Mouse (Mus musculus): ENCODE measurements around the gene Rps19. TPM values are rescaled to one million over a fixed set of nuclear protein-coding genes. Genes with fewer than 3 reads are reported as not detected.

Gene Rps19
- total RNA-seq (2023; ENCODE audit: inconsistent age), result 2,682 to 2,740 TPM (median 2,716 TPM) in 4 replicates

GRCm38 (mm10) chr7:24883896-24884692 is at the start of gene Rps19:
TSS of gene Rps19 (plus strand) at chr7:24884371.

GRCm38 (mm10) chr7:24861913-24862312 is 22.3 kb upstream of the Rps19 start, which contains the start of gene Gm9844:
TSS of gene Gm9844 (plus strand) at chr7:24862213.

GRCm38 (mm10) chr7:24869532-24870165 is 14.5 kb upstream of the Rps19 start, which contains the start of the genes Lypd4 and Dmrtc2:
TSS of gene Lypd4 (minus strand) at chr7:24869941.
TSS of gene Dmrtc2 (plus strand) at chr7:24870057.

GRCm38 (mm10) chr7:24897224-24897623 is 13.1 kb downstream of the Rps19 start, which contains the start of gene Cd79a:
TSS of gene Cd79a (plus strand) at chr7:24897381.

DNA sequence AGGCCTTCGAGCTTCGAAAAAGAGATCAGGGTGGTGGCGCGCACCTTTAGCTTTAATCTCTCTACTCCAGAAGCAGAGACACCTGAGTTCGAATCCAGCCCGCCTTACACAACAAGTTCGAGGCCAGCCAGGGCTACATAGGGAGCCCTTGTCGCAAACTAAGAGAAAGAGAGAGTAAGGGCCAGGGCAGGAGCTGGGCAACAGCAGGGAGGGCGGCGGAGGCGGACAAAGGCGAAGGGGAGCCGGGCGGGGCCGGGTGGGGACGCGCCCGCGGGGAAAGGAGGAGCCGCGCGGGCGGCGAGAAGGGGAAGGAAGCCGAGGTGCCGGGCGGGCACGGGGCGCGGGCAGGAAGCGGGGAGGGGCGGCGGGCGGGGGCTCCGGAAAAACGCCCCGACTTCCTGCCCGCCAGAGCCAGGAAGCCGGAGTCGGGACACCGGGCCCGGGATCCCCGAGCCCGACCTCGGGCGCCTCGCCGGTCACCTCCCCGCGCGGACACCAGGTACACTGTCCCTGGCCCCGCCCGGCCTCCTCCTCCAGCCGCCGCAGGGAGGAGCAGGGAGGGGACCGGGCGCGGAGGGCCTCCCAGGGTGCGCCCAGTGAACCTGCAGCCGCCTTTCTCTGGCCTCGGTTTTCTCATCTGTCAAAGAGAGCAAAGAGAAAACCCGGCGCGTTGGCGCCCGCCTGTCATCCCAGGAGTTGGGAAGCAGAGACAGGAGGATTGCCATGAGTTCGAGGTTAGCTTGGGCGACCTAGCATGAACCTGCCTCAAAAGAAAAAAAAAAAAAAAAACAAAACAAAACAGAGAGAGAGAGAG is 18.7 kb downstream of the Rps19 start, which contains the start of gene Arhgef1:
Gene Arhgef1 (plus strand): TSS at position 283 of the 814 bp plus-strand sequence.

Other genes with a start within 250 kb of the Rps19 start
- 0.29 to 0.54 TPM in 2 of 4 replicates, not detected in the others for gene Lypd3, start 247.8 kb upstream of the Rps19 start, total RNA-seq (2023; ENCODE audit: inconsistent age)
- gene Tex101, start 207.7 kb upstream of the Rps19 start, total RNA-seq (2023; ENCODE audit: inconsistent age), result not detected in 4 replicates
- gene BC049730, start 175.1 kb upstream of the Rps19 start, total RNA-seq (2023; ENCODE audit: inconsistent age), result not detected in 4 replicates
- gene Gm4763, start 157.5 kb upstream of the Rps19 start, total RNA-seq (2023; ENCODE audit: inconsistent age), result not detected in 4 replicates
- 0.29 to 0.32 TPM in 2 of 4 replicates, not detected in the others for gene Cd177, start 124.1 kb upstream of the Rps19 start, total RNA-seq (2023; ENCODE audit: inconsistent age)
- not detected in 4 replicates for gene Ceacam10, start 107.2 kb upstream of the Rps19 start, total RNA-seq (2023; ENCODE audit: inconsistent age)
- gene Gm9844, start 22.2 kb upstream of the Rps19 start, total RNA-seq (2023; ENCODE audit: inconsistent age), result 1.7 to 3.0 TPM in 2 of 4 replicates, not detected in the others
- gene Lypd4, start 14.4 kb upstream of the Rps19 start, total RNA-seq (2023; ENCODE audit: inconsistent age), result not detected in 4 replicates
- gene Dmrtc2, start 14.3 kb upstream of the Rps19 start, total RNA-seq (2023; ENCODE audit: inconsistent age), result not detected in 4 replicates
- gene Cd79a, start 13.0 kb downstream of the Rps19 start, total RNA-seq (2023; ENCODE audit: inconsistent age), result 1,752 to 1,862 TPM (median 1,794 TPM) in 4 replicates
- gene Arhgef1, start 18.5 kb downstream of the Rps19 start, total RNA-seq (2023; ENCODE audit: inconsistent age), result 1,222 to 1,291 TPM (median 1,265 TPM) in 4 replicates
- not detected in 4 replicates for gene Gm4881, start 60.1 kb downstream of the Rps19 start, total RNA-seq (2023; ENCODE audit: inconsistent age)
- 155 to 184 TPM (median 178 TPM) in 4 replicates for gene Rabac1, start 88.4 kb downstream of the Rps19 start, total RNA-seq (2023; ENCODE audit: inconsistent age)
- 0.13 to 0.51 TPM in 2 of 4 replicates, not detected in the others for gene Atp1a3, start 121.6 kb downstream of the Rps19 start, total RNA-seq (2023; ENCODE audit: inconsistent age)
- gene Grik5, start 188.0 kb downstream of the Rps19 start, total RNA-seq (2023; ENCODE audit: inconsistent age), result 1.9 to 3.4 TPM (median 3.1 TPM) in 4 replicates
- 13.0 to 18.2 TPM (median 14.8 TPM) in 4 replicates for gene Zfp574, start 188.2 kb downstream of the Rps19 start, total RNA-seq (2023; ENCODE audit: inconsistent age)

All from B cell, adult (primary cell).